Mouse (Mus musculus) kidney, adult 2 months (tissue): Measurements from ENCODE around the gene Ubtfl1.

Experiments used
- CTCF ChIP-seq: fragments of 200-500 bp; conservative IDR thresholded peaks from 2 replicates; pipeline ENCODE4 v1.5.1; 2011; ENCODE audit warnings: low read depth, mild to moderate bottlenecking, control low read depth, low read length, moderate library complexity, mixed read lengths; ENCODE audit not compliant: insufficient read depth, insufficient read length
- POLR2A ChIP-seq: fragments of 200-500 bp; IDR thresholded peaks from one replicate; pipeline ENCODE4 v1.6.1; 2011; ENCODE audit warnings: low read depth, low read length, control low read depth

DNA sequence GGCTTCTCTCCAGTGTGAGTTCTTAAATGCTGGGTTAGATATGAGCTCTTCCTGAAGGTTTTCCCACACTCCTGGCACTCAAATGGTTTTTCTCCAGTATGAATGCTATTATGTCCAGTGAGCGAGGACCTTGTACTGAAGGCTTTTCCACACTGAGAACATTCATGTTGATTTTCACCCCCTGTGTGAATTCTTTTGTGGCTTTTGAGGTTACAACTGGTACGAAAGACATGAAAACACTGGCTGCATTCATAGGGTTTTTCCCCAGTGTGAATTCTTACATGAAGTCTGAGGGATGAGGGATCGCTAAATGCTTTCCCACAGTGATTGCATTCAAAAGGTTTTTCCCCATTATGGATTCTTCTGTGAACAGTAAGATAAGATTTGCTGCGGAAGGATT lies 52.3 kb downstream of the Ubtfl1 start:
- no peak for TF ChIP-seq CTCF
- no peak for TF ChIP-seq POLR2A
